Mouse (Mus musculus) embryonic stem cell, embryonic (primary cell): ENCODE data around the gene Ahsa1.

ENCODE experiments used
- CTCF ChIA-PET, 4 experiments: fragments of 300-600 bp in 2 of 4; fragments of 350-600 bp in 2 of 4; sonication (Branson Sonifier 250); formaldehyde crosslinking; loops; one replicate each; lab custom pipeline; 2022; ENCODE audit warnings: inconsistent platforms in 2 of 4; lab: Charles Lee
- POLR2A ChIA-PET, 4 experiments: fragments of 300-600 bp in 2 of 4; fragments of 350-600 bp in 2 of 4; sonication (Branson Sonifier 250); formaldehyde crosslinking; loops; one replicate each; lab custom pipeline; 2022; ENCODE audit warnings: antibody characterized with exemption in 4 of 4, inconsistent platforms in 1 of 4; lab: Charles Lee

Gene Ahsa1

DNA sequence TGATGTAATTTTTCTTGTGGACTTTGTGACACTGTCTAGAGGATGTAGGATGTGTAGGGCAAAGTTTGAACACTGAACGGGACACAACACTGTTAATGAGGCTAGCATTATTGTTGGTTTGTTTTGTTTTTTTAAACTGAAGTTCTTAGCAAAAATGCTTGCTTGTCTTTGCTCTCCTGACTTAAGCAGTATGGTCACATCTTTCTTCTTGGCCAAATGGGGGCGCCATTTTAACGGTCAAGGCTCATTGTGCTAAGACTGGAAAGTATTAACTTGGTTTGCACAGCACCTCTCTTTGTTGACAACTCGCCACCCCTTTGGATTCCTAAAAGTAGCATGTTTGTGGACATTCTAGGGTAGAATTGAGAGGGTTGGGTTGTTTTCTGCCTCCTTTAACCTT lies 1.4 kb downstream of the Ahsa1 start:
- ChIA-PET CTCF (interaction anchor here in 2 of 4 experiments (1.2 to 2.3 kb wide), 5 partner anchors 12 to 553 kb away, joined by 3 to 12 read pairs (median 4); partner anchors contain the start of gene Pomt2 (in 1 of the 2)), POLR2A (interaction anchor here (0.7 to 6.8 kb wide), 47 partner anchors 11 to 186 kb away, joined by 3 to 109 read pairs (median 6); partner anchors contain the start of genes Pomt2 (in 2 of the 4), Gstz1 (in 1 of the 4), Sptlc2 (in 1 of the 4) and Tmed8 (in 1 of the 4))

DNA sequence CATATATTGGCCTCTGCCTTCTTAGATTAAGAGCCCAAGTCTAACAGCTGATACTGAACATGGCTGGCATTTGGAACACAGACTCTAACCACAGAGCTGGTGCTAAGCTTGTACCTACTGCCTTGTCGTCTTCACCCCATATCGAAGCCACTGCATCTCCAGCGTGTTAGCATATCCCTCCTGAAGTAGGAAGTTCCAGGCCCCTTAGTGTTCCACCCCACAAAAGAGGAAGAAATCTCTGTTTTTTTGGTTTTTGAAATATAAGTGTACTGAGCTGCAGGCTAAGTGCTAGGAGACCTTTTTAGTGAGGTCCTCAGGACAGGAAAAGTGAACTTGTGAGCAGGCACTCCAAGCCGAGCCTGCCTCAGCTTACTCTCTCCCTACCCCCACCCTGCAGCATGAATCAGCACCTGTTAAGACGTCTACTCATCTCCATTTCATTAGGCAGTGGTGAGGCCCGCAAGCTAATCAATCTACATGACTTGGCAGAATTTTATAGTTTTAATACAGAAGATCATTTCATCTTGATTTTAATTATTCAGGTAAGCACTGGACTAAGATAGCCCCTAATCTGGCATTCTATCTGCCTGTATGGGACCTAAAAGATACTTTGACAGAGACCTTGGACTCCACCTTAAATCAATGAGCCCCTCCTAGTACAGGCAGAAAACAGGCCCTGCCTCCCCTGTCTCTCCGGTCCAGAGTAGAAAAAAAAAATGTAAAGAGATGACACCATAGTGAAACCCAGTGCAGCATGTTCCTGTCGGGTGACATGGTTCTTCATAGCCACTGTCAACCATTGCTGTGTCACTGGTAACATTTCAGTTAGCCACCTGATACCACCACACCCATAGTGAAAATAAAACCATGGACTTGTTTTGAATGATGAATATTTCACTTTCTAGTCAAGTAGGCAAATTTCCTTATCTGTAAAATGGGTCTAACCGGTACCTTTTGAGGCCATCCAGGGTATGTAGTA lies 8.9 kb downstream of the Ahsa1 start:
- POLR2A ChIA-PET, result interaction anchor here in 3 of 4 experiments (0.6 to 15.6 kb wide), 27 partner anchors 8 to 488 kb away, joined by 3 to 389 read pairs (median 7); partner anchors contain the start of genes Ahsa1 (in 2 of the 3), Vipas39 (in 2 of the 3), Pomt2 (in 1 of the 3) and Sptlc2 (in 1 of the 3)
- CTCF ChIA-PET, result interaction anchor here in 3 of 4 experiments (0.6 to 1.2 kb wide), 5 partner anchors 8 to 1041 kb away, joined by 3 to 5 read pairs (median 3); partner anchors contain the start of genes Ahsa1 (in 1 of the 3) and Vipas39 (in 1 of the 3)

DNA sequence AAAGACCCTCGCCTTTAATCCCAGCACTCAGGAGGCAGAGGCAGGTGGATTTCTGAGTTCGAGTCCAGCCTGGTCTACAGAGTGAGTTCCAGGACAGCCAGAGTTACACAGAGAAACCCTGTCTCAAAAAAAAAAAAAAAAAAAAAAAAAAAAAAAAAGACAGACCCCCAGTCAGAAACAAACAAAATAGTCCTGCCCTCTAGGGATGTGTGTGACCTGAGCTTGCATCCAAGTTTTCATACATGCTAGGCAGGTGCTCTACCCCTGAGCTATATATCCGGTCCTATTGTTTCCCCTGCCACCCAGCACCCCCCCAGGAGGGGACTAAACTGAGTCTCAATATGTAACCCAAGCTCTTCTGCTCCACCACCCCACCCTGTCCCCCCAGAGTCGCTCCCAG lies 11.0 kb downstream of the Ahsa1 start:
- CTCF ChIA-PET, result interaction anchor here (0.6 to 1.0 kb wide), 4 partner anchors 51 to 304 kb away, joined by 3 to 4 read pairs (median 3); no protein-coding TSS in a partner anchor
- POLR2A ChIA-PET, result interaction anchor here (0.5 to 15.6 kb wide), 35 partner anchors 9 to 1363 kb away, joined by 3 to 389 read pairs (median 5); partner anchors contain the start of genes Ahsa1 (in 3 of the 4), Vipas39 (in 3 of the 4), Sptlc2 (in 2 of the 4) and Pomt2 (in 1 of the 4)

DNA sequence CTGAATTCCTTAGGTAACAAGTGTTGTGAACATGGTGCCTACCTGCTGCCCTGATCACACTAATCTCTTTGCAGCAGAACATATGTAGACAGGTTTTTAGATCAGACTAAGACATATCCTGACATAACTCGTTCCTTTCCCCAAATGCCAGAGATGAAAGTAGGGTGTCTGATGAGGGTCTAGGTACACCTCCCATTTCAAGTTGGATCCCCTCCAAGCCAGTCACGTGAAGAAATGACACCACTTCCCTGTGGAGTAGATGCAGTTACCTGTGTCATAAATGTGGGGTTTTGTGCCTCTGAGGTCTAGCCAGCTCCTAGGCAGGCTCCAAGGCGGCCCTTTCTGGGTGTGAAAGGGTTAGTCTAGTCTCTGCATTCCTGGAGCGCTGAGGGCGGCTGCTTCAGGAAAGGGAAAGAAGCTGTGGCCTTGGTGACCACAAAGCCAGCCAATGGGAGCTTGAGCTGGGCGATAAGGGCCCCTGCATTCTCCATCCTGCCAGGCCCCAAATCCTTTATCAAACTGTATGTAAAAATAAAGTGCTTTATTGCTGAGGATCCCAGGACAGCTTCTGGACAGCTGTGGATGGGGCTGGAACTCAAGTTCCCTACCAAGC lies 11.9 kb downstream of the Ahsa1 start:
- POLR2A ChIA-PET, result interaction anchor here (0.6 to 15.6 kb wide), 44 partner anchors 10 to 1364 kb away, joined by 3 to 389 read pairs (median 6); partner anchors contain the start of genes Ahsa1 (in 3 of the 4), Pomt2 (in 3 of the 4), Vipas39 (in 3 of the 4) and Gstz1 (in 1 of the 4)
- CTCF ChIA-PET, result interaction anchor here (0.5 to 2.9 kb wide), 7 partner anchors 12 to 96 kb away, joined by 3 to 23 read pairs (median 4); partner anchors contain the start of genes Ahsa1 (in 2 of the 4) and Vipas39 (in 2 of the 4)

DNA sequence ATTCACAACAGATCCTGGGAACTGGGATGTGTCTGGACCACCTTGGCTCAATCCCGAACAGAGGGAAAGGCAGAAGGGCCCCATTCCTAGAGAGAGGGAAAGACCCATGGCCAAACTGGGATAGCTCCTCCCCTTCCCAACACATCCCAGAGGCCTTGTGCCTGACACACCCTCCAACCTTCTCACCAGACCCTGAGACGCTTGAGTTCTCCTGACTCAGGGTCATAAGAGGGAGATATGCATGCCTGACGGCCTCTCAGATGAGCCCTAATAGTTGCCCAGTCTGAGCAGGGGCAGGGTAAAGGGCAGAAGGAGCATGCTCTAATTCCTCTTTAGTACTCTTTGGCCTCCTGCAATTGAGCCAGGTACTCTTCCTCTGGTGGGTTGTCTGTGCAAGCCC lies 13.1 kb downstream of the Ahsa1 start:
- ChIA-PET CTCF (interaction anchor here (0.7 to 2.9 kb wide), 24 partner anchors 10 to 454 kb away, joined by 3 to 23 read pairs (median 4); partner anchors contain the start of genes Ahsa1 (in 1 of the 4) and Vipas39 (in 1 of the 4)), POLR2A (interaction anchor here (0.7 to 15.6 kb wide), 55 partner anchors 9 to 590 kb away, joined by 3 to 389 read pairs (median 5); partner anchors contain the start of genes Ahsa1 (in 4 of the 4), Vipas39 (in 4 of the 4), Pomt2 (in 3 of the 4) and Sptlc2 (in 2 of the 4))

DNA sequence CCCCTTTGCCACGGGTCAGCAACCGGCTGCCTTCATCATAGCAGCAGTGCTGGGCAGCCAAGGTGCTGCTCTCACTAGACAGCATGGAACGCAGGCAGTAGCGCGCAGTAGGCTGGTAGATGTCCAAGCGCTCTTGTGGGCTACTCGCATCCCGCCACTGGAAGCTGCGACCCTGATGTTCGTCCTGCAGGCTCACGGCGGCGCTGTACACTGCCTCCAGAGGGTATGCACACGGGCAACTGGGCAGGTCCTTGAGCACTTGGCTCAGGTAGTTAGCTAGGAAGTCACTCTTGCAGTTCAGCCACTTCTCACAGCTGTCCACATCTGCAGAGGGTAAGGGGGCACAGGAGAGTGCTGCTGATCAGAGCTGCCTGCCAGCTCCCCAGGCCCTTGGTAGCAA lies 13.6 kb downstream of the Ahsa1 start:
- POLR2A ChIA-PET, result interaction anchor here in 3 of 4 experiments (0.6 to 15.6 kb wide), 51 partner anchors 8 to 590 kb away, joined by 3 to 389 read pairs (median 5); partner anchors contain the start of genes Ahsa1 (in 3 of the 3), Pomt2 (in 3 of the 3), Vipas39 (in 3 of the 3) and Sptlc2 (in 2 of the 3)
- CTCF ChIA-PET, result interaction anchor here (0.6 to 2.9 kb wide), 34 partner anchors 10 to 475 kb away, joined by 3 to 23 read pairs (median 4); partner anchors contain the start of genes Ahsa1 (in 1 of the 4) and Vipas39 (in 1 of the 4)

DNA sequence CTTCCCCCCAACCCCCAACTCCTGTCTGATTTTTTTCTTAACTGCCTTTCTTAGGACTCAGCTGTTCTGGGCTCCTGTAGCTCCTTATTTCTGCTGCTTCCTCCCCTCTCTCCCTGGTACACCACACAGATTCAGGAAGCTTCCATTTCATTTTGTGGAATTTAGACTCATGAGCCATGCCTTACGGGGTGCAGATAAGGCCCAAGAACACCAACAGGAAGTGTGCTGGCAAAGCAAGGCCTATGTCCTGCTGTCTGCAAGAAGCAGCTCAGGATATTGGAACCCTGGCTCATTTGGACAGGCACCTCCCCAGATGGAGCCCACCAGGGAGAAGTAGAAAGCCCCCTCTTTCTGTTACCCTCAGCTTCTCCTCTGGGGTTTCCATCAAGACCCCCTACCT lies 15.5 kb downstream of the Ahsa1 start:
- ChIA-PET POLR2A (interaction anchor here in 3 of 4 experiments (0.5 to 15.6 kb wide), 22 partner anchors 8 to 581 kb away, joined by 3 to 389 read pairs (median 8); partner anchors contain the start of genes Ahsa1 (in 2 of the 3) and Vipas39 (in 2 of the 3)), CTCF (interaction anchor here in 1 of 4 experiments (1.1 kb wide), 1 partner anchor 54 kb away, joined by 3 read pairs; no protein-coding TSS in a partner anchor)

DNA sequence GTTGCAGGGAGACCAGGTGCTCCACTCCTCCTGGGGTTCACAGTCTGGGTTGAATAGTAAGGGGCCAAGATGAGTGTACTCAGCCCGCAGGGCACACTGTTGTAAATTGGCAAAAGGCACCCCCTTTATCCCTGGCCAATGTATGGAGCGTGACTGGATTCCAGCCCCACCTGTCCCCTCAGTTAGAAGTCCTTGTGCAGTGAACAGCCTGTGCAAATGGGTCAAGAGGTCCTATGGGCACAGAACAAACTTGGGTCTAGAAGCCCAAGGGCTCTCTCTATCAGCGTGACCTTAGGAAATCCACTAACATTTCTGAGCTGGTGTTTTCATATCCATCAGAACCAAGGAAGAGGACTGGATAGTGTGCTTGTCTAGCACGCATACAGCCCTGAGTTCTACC lies 16.5 kb downstream of the Ahsa1 start:
- ChIA-PET CTCF (interaction anchor here in 2 of 4 experiments (0.6 to 1.2 kb wide), 6 partner anchors 8 to 119 kb away, joined by 3 to 5 read pairs (median 3); no protein-coding TSS in a partner anchor), POLR2A (interaction anchor here (0.6 to 15.6 kb wide), 26 partner anchors 8 to 135 kb away, joined by 3 to 389 read pairs (median 9); partner anchors contain the start of genes Ahsa1 (in 2 of the 4), Vipas39 (in 2 of the 4), Gstz1 (in 1 of the 4) and Pomt2 (in 1 of the 4))

DNA sequence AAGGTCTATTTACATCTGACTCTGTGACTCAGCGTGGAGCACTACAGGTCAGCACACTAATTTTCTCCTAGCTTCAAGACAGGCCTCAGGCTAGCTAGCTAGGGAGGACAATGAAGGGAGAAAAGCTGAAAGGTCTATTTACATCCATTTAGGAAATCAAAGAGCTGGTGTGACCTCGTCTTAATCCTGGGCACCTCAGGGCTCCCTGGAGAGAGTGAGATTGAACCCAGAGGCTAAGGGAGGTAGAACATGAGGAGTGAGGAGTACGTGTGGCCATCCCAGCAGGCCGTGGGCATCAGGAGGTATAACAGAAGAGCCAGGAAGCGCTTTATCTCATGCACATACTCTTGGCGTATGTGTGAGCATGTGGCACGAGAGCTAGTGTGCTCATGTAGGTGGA lies 17.4 kb downstream of the Ahsa1 start:
- ChIA-PET POLR2A (interaction anchor here (0.5 to 15.6 kb wide), 34 partner anchors 9 to 594 kb away, joined by 3 to 389 read pairs (median 5); partner anchors contain the start of genes Ahsa1 (in 3 of the 4), Vipas39 (in 3 of the 4), Gstz1 (in 1 of the 4) and Pomt2 (in 1 of the 4)), CTCF (interaction anchor here in 3 of 4 experiments (0.6 to 1.2 kb wide), 9 partner anchors 9 to 281 kb away, joined by 3 to 5 read pairs (median 3); no protein-coding TSS in a partner anchor)

DNA sequence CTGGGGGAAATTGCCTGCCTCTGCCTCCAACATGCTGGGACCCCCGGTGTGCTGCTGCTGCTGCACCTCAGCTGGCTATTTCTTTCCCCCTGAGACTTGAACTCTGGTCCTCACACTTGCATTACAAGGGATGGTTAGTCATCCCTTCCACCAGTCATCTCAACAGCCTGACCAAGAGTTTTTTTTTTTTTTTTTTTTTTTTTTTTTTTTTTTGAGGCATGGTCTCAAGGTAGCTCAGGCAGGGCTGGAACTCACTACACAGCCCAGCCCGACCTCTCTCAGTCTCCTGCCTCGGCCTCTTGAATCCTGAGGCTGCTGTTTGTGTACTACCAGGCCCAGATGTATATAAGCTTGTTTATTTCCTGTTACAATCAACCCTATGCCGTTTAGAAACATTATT lies 18.0 kb downstream of the Ahsa1 start:
- CTCF ChIA-PET, result interaction anchor here in 2 of 4 experiments (0.7 to 1.2 kb wide), 7 partner anchors 9 to 282 kb away, joined by 3 to 5 read pairs (median 3); no protein-coding TSS in a partner anchor
- POLR2A ChIA-PET, result interaction anchor here (0.6 to 15.6 kb wide), 40 partner anchors 8 to 341 kb away, joined by 3 to 389 read pairs (median 4); partner anchors contain the start of genes Ahsa1 (in 3 of the 4), Vipas39 (in 3 of the 4), Gstz1 (in 1 of the 4) and Pomt2 (in 1 of the 4)

DNA sequence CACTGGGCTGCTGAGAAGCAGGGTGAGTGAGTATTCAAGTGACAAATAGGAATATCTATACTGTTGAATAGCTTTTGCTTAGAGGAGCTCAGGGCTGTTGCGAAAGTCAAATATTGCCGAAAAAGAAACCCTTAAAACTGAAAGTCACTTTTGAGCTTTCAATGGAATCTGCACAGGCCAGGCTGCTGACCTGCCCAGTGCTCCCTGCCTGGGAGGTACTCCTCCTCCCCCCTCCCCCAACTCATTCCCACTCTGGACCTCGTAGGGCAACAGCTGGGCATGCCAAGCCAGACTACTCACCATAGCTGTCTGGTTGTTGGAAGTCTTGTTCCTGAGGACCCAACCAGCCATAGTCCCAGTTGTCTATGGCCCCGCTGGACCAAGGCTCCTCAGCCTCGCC lies 18.4 kb downstream of the Ahsa1 start:
- ChIA-PET POLR2A (interaction anchor here (0.6 to 15.6 kb wide), 29 partner anchors 8 to 323 kb away, joined by 3 to 389 read pairs (median 4); partner anchors contain the start of genes Ahsa1 (in 3 of the 4) and Vipas39 (in 3 of the 4)), CTCF (interaction anchor here in 2 of 4 experiments (0.8 to 1.2 kb wide), 2 partner anchors 46 to 196 kb away, joined by 3 read pairs; no protein-coding TSS in a partner anchor)

DNA sequence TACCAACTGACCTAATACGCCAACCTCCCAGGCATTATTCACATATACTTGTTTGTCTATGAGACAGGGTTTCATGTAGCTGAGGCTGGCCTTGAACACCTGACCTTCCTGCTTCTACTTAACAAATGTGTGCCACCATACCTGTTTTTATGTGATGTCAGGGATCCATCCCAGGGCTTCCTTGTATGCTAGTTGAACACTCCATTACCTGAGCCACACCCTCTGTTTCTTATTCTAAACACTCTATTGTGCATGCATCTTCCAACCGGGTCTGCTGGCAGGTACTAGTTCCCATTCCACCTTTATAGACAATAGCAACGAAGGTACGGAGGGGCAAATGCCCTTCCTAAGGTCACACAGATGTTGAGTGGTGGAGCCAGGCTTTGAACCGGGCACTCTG lies 22.8 kb downstream of the Ahsa1 start:
- POLR2A ChIA-PET, result interaction anchor here in 3 of 4 experiments (0.6 to 12.6 kb wide), 21 partner anchors 9 to 488 kb away, joined by 3 to 209 read pairs (median 5); partner anchors contain the start of genes Ahsa1 (in 1 of the 3) and Vipas39 (in 1 of the 3)
- CTCF ChIA-PET, result no interaction called here

DNA sequence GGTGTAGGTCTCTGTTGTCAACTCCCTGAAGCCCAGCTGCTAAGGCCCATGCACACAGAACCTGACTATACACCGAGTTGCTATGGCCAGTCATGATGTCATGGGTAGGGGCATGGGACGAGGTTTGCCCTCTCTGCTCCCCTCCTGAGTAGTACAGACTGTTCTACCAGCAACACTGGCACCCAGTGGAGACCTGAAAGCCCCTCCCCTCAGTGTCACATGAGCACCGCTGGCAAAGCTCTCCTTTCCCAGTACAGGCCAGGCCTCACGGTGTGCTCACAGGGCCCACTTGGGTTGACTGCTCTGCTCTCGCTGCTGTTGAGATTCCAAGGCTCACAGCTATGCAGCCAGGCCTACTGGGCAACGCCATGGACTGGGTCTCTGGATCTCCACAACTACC lies 27.7 kb downstream of the Ahsa1 start:
- CTCF ChIA-PET, result interaction anchor here in 3 of 4 experiments (0.8 to 1.4 kb wide), 7 partner anchors 10 to 241 kb away, joined by 3 to 5 read pairs (median 3); no protein-coding TSS in a partner anchor
- POLR2A ChIA-PET, result interaction anchor here (0.5 to 12.6 kb wide), 22 partner anchors 10 to 341 kb away, joined by 3 to 209 read pairs (median 4); partner anchors contain the start of genes Gstz1 (in 1 of the 4) and Pomt2 (in 1 of the 4)

DNA sequence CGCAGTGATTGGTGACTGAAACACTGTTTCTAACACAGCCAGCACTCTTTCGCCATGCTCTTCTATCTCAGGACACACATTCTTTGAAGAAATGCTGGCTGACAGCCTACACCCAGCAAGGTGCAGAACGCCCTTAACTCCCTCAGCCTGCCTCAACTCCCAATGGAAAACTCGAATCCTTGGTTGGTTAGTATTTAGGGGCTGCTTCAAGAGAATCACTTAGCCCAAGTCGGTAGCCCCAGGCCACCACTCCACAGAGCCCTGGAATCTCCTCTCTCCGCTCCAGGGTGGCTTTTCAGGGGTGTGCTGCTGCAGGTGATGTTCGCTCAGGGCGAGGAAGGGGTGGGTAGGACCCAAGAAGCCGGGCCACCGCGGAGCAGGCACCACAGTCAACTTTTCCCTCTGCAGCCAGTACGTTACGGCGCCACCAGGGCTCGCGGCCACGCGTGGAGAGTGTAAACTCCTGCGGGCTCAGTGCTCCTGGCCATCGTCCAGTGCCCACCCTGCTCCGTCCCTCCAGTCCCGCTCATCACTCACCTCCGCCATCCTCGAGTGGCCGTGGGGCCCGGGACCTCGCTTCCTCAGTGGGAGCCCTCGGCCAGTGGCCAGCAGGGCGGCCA lies 32.9 kb downstream of the Ahsa1 start:
- POLR2A ChIA-PET, result interaction anchor here in 3 of 4 experiments (0.7 to 12.6 kb wide), 9 partner anchors 10 to 32 kb away, joined by 3 to 209 read pairs (median 4); partner anchors contain the start of gene Ahsa1 (in 1 of the 3)
- CTCF ChIA-PET, result interaction anchor here in 1 of 4 experiments (0.6 kb wide), 1 partner anchor 79 kb away, joined by 4 read pairs; no protein-coding TSS in a partner anchor
